Mouse (Mus musculus): ENCODE data around the gene Irf3.

- TF ChIP-seq CTCF (IDR thresholded peaks at IDR 0.05; ENCODE audit: insufficient read depth, low read depth, low read length) (no peak), POLR2A (IDR thresholded peaks at IDR 0.05; ENCODE audit: insufficient read depth, low read depth, low read length) (no peak)
Measured at GRCm38 (mm10) chr7:44951960-44952359, 45.5 kb upstream of the Irf3 start.

Measured in olfactory bulb, adult 2 months (tissue).